Mouse (Mus musculus) bone marrow macrophage, adult 2 months (primary cell): ENCODE data around the gene Nprl2.

Experiments used
- CTCF ChIP-seq: IDR thresholded peaks from 2 replicates; pipeline ENCODE4 v1.5.1; 2012; ENCODE audit warnings: low read depth, mild to moderate bottlenecking, low read length, moderate library complexity
- POLR2A ChIP-seq: IDR thresholded peaks from 2 replicates; pipeline ENCODE4 v1.6.1; 2012; ENCODE audit warnings: mild to moderate bottlenecking, low read depth, low read length, borderline replicate concordance

DNA sequence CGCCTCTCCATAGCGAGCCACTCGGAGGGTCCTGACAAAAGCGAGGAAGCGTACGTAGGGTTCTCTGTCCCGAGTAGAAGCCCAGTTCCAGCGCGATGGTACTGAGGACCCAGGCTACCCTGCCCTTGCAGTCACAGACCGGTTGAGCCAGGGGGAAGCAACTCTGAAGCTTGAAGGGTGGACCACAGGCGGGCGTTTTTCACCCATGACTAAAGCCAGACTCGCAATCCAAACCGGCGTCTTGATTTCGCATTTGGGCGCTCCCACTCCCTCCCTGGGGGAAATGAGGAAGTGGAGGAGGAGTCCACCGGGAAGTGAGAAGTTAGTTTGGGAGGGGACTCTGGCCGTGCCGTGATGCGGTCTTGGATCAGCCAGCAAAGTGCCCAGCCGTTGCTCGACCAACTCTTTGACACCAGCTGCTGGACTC lies 13.0 kb downstream of the Nprl2 start:
- no peak for TF ChIP-seq CTCF
- TF ChIP-seq POLR2A: no peak
